ENCODE assay signal across 8 mouse cellular contexts in the genomic region with DNA sequence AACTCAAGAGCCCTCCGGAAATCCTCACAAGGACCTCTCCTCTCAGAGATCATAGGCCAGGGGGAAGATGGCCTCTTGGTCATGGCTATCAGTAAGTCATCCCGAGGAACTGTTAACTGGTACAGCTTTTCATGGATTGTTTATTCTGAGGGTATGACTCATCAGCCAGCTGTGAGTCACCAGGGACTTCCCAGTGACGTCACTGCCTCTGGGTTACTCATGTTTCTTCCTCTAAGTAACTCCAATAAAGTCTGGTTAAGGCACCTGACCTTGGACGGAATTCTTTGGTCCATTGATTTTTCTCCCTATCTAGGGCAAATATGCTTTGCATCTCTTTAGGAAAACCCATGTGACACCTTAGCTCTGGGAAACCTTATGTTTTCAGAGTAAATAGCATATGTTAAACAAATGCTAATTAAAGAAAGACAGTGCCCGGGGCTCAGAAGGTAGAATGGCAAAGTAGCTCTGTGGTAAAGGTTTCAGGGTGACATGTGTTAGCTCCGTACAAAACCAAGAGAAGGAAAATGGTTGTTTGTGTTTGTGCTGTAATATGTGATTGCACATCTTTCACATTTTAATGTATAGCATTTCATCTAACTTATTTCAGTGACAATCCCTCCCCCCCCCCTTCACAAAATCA.
DNase-seq lines count a peak whose midpoint lies in the region; ATAC-seq and TF ChIP-seq lines count a peak whose summit lies in the region.

No protein-coding gene starts in this region.

- H3K9me3 ChIP-seq in CH12.LX (replicated peaks; ENCODE audit: low read length) = peaks cover 2% of the 10 kb centered on the region
- H3K9me3 ChIP-seq in stomach, embryonic 16.5 days (replicated peaks; ENCODE audit: control insufficient read depth, low read length) = no peaks in the 10 kb centered on the region

- WGBS in stomach, embryonic 16.5 days = 22% methylated on average over 6 of the region's 6 CpGs

- DNase-seq in gastrocnemius, adult 18-20 months (ENCODE audit: low spot score) = peak; percentile 9
- no peak for DNase-seq in gastrocnemius, postnatal 25 days
- DNase-seq in CH12.LX (ENCODE audit: extremely low read depth) = peak; percentile 75
- peak; percentile 52 to 60 for DNase-seq in frontal cortex, postnatal 36 days (ENCODE audit: low spot score in 2 of 2)
- peak; percentile 37 for DNase-seq in kidney, postnatal 14 days
- no peak for DNase-seq in thymus, adult 18-20 months
- DNase-seq in gastrocnemius, postnatal 4 days (ENCODE audit: low spot score in 2 of 2) = no peak

- TF ChIP-seq EP300 in CH12.LX (IDR thresholded peaks at IDR 0.05; ENCODE audit: low read length) = peak; percentile 87; the same call in 1 of the 2 replicates

- no peak overlapping the region for H3K4me3 ChIP-seq in CH12.LX (replicated peaks in 1 of 3; ENCODE audit: low read depth in 2 of 3, low read length in 2 of 3, poor library complexity in 1 of 3)
- no peak overlapping the region for H3K4me3 ChIP-seq in stomach, embryonic 16.5 days (replicated peaks; ENCODE audit: low read length)

- no peak overlapping the region; the same call in 1 of the 2 replicates for H3K4me2 ChIP-seq in CH12.LX (ENCODE audit: insufficient read depth, low read depth, poor library complexity, severe bottlenecking)
- no peak overlapping the region for H3K4me2 ChIP-seq in stomach, embryonic 16.5 days (ENCODE audit: low read depth, low read length)

- H3K79me2 ChIP-seq in CH12.LX (replicated peaks; ENCODE audit: control insufficient read depth, extremely low read depth, insufficient read depth, poor library complexity, severe bottlenecking) = no peaks in the 10 kb centered on the region

- TF ChIP-seq RAD21 in CH12.LX (IDR thresholded peaks at IDR 0.05; ENCODE audit: low read depth, low read length) = no peak

- H3K4me1 ChIP-seq in CH12.LX (ENCODE audit: control insufficient read depth in 1 of 2, insufficient read depth in 2 of 2) = peaks cover 14 to 35% of the 10 kb centered on the region in 2 experiments
- H3K4me1 ChIP-seq in stomach, embryonic 16.5 days (ENCODE audit: control insufficient read depth, insufficient read depth, low read length) = no peaks in the 10 kb centered on the region; the same call in 1 of the 2 replicates

- H3K27me3 ChIP-seq in CH12.LX (replicated peaks) = no peaks in the 10 kb centered on the region
- no peaks in the 10 kb centered on the region for H3K27me3 ChIP-seq in stomach, embryonic 16.5 days (ENCODE audit: control insufficient read depth, insufficient read depth, low read length)

- no peaks in the 10 kb centered on the region for H3K36me3 ChIP-seq in CH12.LX (replicated peaks in 1 of 2; ENCODE audit: control insufficient read depth in 1 of 2, insufficient read depth in 1 of 2, low read length in 1 of 2)
- no peaks in the 10 kb centered on the region for H3K36me3 ChIP-seq in stomach, embryonic 16.5 days (ENCODE audit: control insufficient read depth, insufficient read depth, low read length)

- no peak overlapping the region for H3K27ac ChIP-seq in CH12.LX (ENCODE audit: insufficient read depth, low read depth)
- H3K27ac ChIP-seq in stomach, embryonic 16.5 days (ENCODE audit: low read length) = no peak overlapping the region

- H3K9ac ChIP-seq in CH12.LX (ENCODE audit: insufficient read depth, low read depth) = no peak overlapping the region
- H3K9ac ChIP-seq in stomach, embryonic 16.5 days (ENCODE audit: low read length) = no peak overlapping the region

- in situ Hi-C loops in CH12.LX (cut with MboI; ENCODE audit: low pct_ligation_motif_present, low pct_unique_long_range_greater_than_20kb, low sequenced_read_pairs) = no loop called here

- dilution Hi-C loops in CH12.LX (cut with MboI; ENCODE audit: extremely low pct_ligation_motif_present, extremely low pct_unique_long_range_greater_than_20kb, low sequenced_read_pairs) = no loop called here

- peak; percentile 86 for ATAC-seq in stomach, embryonic 16.5 days (ENCODE audit: insufficient read depth, low FRiP score)

- TF ChIP-seq CTCF in CH12.LX (conservative IDR thresholded peaks at IDR 0.05 in 1 of 2, IDR thresholded peaks at IDR 0.05 in 1 of 2; ENCODE audit: low read depth in 2 of 2, low read length in 2 of 2) = no peak

- no peak for TF ChIP-seq POLR2A in CH12.LX (IDR thresholded peaks at IDR 0.05; ENCODE audit: low read depth, low read length)

TF ChIP-seq in CH12.LX, 34 proteins besides CTCF, POLR2A, EP300 and RAD21:
- TF ChIP-seq NELFE (IDR thresholded peaks at IDR 0.05; ENCODE audit: low read depth, low read length) (no peak), TBP (conservative IDR thresholded peaks at IDR 0.05; ENCODE audit: low read depth, low read length) (no peak), JUN (IDR thresholded peaks at IDR 0.05; ENCODE audit: insufficient read depth, low read depth, low read length) (peak; percentile 98), USF1 (IDR thresholded peaks at IDR 0.05; ENCODE audit: low read depth, low read length) (no peak; the same call in 1 of the 2 replicates), KAT2A (IDR thresholded peaks at IDR 0.05; ENCODE audit: insufficient replicate concordance, low read length) (no peak), HCFC1 (IDR thresholded peaks at IDR 0.05; ENCODE audit: low read depth, low read length) (no peak), E2F4 (IDR thresholded peaks at IDR 0.05; ENCODE audit: insufficient replicate concordance, low read depth, low read length) (no peak), CHD1 (IDR thresholded peaks at IDR 0.05; ENCODE audit: low read depth, low read length) (no peak), GABPA (IDR thresholded peaks at IDR 0.05; ENCODE audit: insufficient replicate concordance, low read depth, low read length) (no peak), ZKSCAN1 (IDR thresholded peaks at IDR 0.05; ENCODE audit: borderline replicate concordance, low read depth, low read length) (no peak), SIN3A (IDR thresholded peaks at IDR 0.05; ENCODE audit: low read length) (peak; percentile 52; the same call in 1 of the 2 replicates), ETS1 (conservative IDR thresholded peaks at IDR 0.05; ENCODE audit: low read depth, low read length) (peak; percentile 98), JUND (conservative IDR thresholded peaks at IDR 0.05; ENCODE audit: low read depth, low read length) (peak; percentile 96), ZC3H11A (IDR thresholded peaks at IDR 0.05; ENCODE audit: low read depth, low read length) (no peak), TCF12 (IDR thresholded peaks at IDR 0.05; ENCODE audit: low read depth, low read length) (peak; percentile 63; the same call in 1 of the 2 replicates), RCOR1 (conservative IDR thresholded peaks at IDR 0.05; ENCODE audit: low read depth, low read length) (peak; percentile 68; the same call in 1 of the 2 replicates), SMC3 (IDR thresholded peaks at IDR 0.05; ENCODE audit: low read depth, low read length) (no peak), ELF1 (IDR thresholded peaks at IDR 0.05; ENCODE audit: low read depth, low read length) (no peak), BHLHE40 (IDR thresholded peaks at IDR 0.05; ENCODE audit: low read depth, low read length) (peak; percentile 91), PAX5 (IDR thresholded peaks at IDR 0.05; ENCODE audit: low read length) (no peak), MAZ (IDR thresholded peaks at IDR 0.05; ENCODE audit: low read depth, low read length) (no peak), MAFK (IDR thresholded peaks at IDR 0.05; ENCODE audit: insufficient replicate concordance, low read length) (0 out of 2 replicates have a peak, but pooled peaks have one; percentile 16), MYC (IDR thresholded peaks at IDR 0.05; ENCODE audit: low read depth, low read length) (0 out of 2 replicates have a peak, but pooled peaks have one; percentile 23), ZNF384 (IDR thresholded peaks at IDR 0.05; ENCODE audit: low read depth, low read length) (no peak), MEF2A (IDR thresholded peaks at IDR 0.05; ENCODE audit: borderline replicate concordance, low read depth, low read length) (peak; percentile 98), CHD2 (IDR thresholded peaks at IDR 0.05; ENCODE audit: low read length) (peak; percentile 40; the same call in 1 of the 2 replicates), ZMIZ1 (IDR thresholded peaks at IDR 0.05; ENCODE audit: low read depth, low read length) (no peak), NRF1 (IDR thresholded peaks at IDR 0.05; ENCODE audit: low read depth, low read length) (no peak; the same call in 1 of the 2 replicates), IRF4 (IDR thresholded peaks at IDR 0.05; ENCODE audit: low read depth, low read length) (peak; percentile 70), MXI1 (IDR thresholded peaks at IDR 0.05; ENCODE audit: low read depth, low read length) (no peak), USF2 (conservative IDR thresholded peaks at IDR 0.05; ENCODE audit: low read depth, low read length) (no peak), UBTF (IDR thresholded peaks at IDR 0.05; ENCODE audit: low read depth, low read length) (no peak), MAX (IDR thresholded peaks at IDR 0.05; ENCODE audit: low read length) (peak; percentile 48), POLR2AphosphoS2 (IDR thresholded peaks at IDR 0.05; ENCODE audit: low read depth, low read length) (no peak)

Comparison
In these comparisons a context has a peak if more than half of its experiments do, and no peak if none do; other contexts are left out.
1. DNase-seq: peak in gastrocnemius, adult 18-20 months (single experiment), CH12.LX (single experiment), frontal cortex, postnatal 36 days (2 of 2) and kidney, postnatal 14 days (single experiment); none in gastrocnemius, postnatal 25 days (single experiment), thymus, adult 18-20 months (0 of 2) and gastrocnemius, postnatal 4 days (0 of 2).